Mouse (Mus musculus): ENCODE data around the gene Zbtb42. TPM values are rescaled to one million over a fixed set of nuclear protein-coding genes. Genes with fewer than 3 reads are reported as not detected.
A peak's percentile ranks its signal among the peaks of the same experiment; 100 is the strongest.

Zbtb42 gene
- polyA plus RNA-seq, 1 experiment from 2014 or later: 5.8 TPM

DNA sequence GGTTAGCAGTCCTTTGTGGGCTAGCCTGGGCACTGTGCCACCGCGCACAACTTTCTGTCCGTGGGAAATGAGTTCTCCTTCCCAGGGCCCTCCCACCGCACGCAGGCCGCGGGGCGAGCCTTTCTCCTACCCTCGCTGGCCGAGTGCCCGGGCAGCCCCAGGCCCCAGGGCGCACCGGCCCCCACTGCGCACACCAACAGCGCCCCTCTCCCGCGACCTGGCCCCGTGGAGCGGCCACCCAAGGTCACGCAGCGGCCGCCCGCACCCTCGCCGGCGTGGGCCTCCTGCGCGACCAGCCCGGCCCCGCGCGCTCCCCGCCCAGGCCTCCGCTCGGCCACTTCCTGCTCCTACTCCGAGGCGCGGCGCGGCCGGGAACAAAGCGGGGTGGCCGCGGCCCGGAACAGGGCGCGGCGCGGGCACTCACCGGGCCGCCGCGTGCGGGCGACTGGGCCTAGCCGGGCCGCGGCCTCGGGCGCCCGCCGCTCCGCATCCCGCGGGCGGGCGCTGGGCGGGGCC, 5.0 kb upstream of the Zbtb42 start:
- under 1% methylated on average over 60 of the region's 68 CpGs for WGBS

DNA sequence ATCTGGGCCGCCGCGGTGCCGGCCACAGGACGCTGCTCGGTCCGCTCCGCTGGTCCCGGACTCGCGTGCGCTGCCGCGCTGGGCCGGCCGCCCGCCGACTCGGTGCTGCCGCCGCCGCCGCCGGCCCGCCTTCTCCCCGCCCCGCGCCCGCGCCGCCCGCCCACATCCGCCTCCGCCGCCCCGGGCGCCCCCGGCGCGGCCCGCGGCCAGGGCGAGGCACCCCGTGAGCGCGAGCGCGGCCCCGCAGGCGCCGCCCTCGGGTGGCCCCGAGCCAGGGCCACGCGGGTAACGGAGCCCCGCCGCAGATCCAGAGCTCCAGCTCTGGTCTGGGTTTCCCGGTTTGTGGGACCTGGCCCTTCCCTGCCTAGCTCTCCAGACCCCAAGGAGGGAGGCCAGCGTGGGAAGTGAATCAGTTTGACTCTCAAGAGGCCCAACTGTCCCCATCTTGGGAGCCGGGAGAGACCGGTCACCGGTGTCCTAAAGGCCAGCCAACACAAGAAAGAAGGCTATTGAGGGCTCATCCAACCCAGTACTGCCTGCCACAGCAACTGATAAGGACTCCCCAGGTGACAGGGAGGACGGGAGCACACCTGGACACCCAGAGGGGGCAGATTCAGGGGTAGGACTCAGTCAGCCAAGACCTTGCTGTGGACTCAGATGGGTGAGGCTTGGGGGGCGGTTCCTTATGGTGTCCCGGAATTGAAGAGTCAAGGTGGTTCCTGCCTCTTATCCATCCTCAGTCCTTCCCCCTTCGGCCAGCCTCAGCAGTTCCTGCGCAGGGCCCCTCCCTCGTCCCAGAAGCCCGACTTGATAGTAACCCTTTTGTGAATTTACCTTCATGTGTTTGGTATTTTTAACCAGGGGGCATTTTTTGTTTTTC, 4.3 kb upstream of the Zbtb42 start, which contains the start of gene Akt1:
Gene Akt1, minus strand, starts transcription at position 753 of the 880 bp plus-strand sequence.
- peak; percentile 26; the same call in 1 of the 2 replicates for ATAC-seq (ENCODE audit: extremely low read depth, insufficient number of reproducible peaks, low FRiP score, low TSS enrichment)
- Histone ChIP-seq H3K27me3 (replicated peaks) (peaks cover 10% of the 10 kb centered on the region), H3K4me1 (peaks cover 70% of the 10 kb centered on the region), H3K9me3 (no peaks in the 10 kb centered on the region), H3K36me3 (peaks cover 25% of the 10 kb centered on the region), H3K4me3 (peak within 1 kb of the TSS; percentile 99), H3K9ac (peak within 1 kb of the TSS; percentile 100), H3K4me2 (peak within 1 kb of the TSS; percentile 94), H3K27ac (replicated peaks) (peak within 1 kb of the TSS; percentile 100)
- under 1% methylated on average over 38 of the region's 70 CpGs for WGBS

More for the DNA sequence above, 5.0 kb upstream of the Zbtb42 start:
- Histone ChIP-seq H3K27ac (replicated peaks) (peak overlapping the region; percentile 100), H3K4me1 (peaks cover 77% of the 10 kb centered on the region), H3K4me2 (peak overlapping the region; percentile 94), H3K36me3 (peaks cover 33% of the 10 kb centered on the region), H3K27me3 (replicated peaks) (peaks cover 7% of the 10 kb centered on the region; the same call in 1 of the 2 replicates), H3K4me3 (peak overlapping the region; percentile 99), H3K9me3 (no peaks in the 10 kb centered on the region), H3K9ac (peak overlapping the region; percentile 100)
- 0 out of 2 replicates have a peak, but pooled peaks have one; percentile 3 for ATAC-seq (ENCODE audit: extremely low read depth, insufficient number of reproducible peaks, low FRiP score, low TSS enrichment)

DNA sequence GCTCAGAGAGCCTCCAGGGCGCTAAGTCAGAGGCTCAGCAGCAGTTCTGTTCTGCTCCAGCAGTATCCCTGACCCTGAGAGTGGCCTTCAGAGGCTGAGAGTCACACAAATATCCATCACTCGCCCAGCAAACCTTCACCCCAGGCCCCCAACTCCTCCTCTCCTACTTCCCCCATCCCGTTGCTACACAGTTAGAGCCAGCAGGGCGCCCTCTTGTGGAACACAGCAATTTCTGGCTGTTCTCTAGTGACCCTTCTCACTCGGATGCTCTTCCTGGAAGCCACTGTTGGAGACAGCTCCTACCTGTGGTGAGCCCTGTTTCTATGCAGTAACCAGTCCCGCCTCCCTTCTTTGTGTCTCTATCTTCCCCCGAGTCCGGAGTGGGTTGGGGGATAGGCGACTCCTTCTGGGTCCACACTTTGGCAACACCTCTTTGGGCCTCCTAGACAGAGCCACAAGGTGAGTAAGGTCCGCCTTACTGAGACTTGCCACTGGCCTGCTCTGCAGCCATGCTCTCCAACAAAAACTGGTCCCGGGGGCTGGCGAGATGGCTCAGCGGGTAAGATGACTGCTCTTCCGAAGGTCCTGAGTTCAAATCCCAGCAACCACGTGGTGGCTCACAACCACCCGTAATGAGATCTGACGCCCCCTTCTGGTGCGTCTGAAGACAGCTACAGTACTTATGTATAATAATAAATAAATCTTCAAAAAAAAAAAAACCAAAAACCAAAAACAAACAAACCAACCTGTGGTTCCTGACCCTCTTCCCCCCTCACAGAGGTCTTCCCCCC, 3.2 kb upstream of the Zbtb42 start:
- H3K4me3 ChIP-seq: peak overlapping the region; percentile 99
- H3K9ac ChIP-seq: peak overlapping the region; percentile 100
- ATAC-seq (ENCODE audit: extremely low read depth, insufficient number of reproducible peaks, low FRiP score, low TSS enrichment): no peak
- peak overlapping the region; percentile 100 for H3K27ac ChIP-seq (replicated peaks)
- peaks cover 22% of the 10 kb centered on the region for H3K36me3 ChIP-seq
- no peaks in the 10 kb centered on the region for H3K9me3 ChIP-seq
- H3K4me1 ChIP-seq: peaks cover 66% of the 10 kb centered on the region
- H3K4me2 ChIP-seq: peak overlapping the region; percentile 94
- H3K27me3 ChIP-seq (replicated peaks): peaks cover 21% of the 10 kb centered on the region
- 15% methylated on average over 18 of the region's 18 CpGs for WGBS

DNA sequence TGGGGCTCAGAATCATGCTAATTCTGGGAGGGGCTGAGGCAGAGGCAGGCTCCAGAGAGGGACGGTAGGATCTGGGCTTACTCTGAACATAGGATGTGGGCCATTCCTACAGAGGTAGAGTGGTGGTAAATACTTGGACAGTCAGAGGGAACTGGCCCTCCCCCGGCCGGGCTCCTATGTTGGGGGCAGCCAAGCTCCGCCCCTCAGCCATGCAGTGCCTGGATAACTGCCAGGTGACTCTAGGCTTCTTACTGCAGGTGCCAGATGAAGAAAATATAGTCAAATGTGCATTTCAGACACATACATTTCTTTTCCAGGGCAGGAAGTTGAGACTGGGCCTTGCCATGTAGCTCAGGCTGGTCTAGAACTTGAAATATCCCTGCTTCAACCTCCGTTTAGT, 1.6 kb upstream of the Zbtb42 start:
- H3K4me2 ChIP-seq: no peak overlapping the region
- peaks cover 22% of the 10 kb centered on the region for H3K36me3 ChIP-seq
- H3K9me3 ChIP-seq: no peaks in the 10 kb centered on the region
- no peak for ATAC-seq (ENCODE audit: extremely low read depth, insufficient number of reproducible peaks, low FRiP score, low TSS enrichment)
- H3K27ac ChIP-seq (replicated peaks): no peak overlapping the region
- peaks cover 49% of the 10 kb centered on the region for H3K4me1 ChIP-seq
- peaks cover 36% of the 10 kb centered on the region for H3K27me3 ChIP-seq (replicated peaks)
- 60% methylated on average over 5 of the region's 5 CpGs for WGBS
- H3K9ac ChIP-seq: no peak overlapping the region
- no peak overlapping the region for H3K4me3 ChIP-seq

DNA sequence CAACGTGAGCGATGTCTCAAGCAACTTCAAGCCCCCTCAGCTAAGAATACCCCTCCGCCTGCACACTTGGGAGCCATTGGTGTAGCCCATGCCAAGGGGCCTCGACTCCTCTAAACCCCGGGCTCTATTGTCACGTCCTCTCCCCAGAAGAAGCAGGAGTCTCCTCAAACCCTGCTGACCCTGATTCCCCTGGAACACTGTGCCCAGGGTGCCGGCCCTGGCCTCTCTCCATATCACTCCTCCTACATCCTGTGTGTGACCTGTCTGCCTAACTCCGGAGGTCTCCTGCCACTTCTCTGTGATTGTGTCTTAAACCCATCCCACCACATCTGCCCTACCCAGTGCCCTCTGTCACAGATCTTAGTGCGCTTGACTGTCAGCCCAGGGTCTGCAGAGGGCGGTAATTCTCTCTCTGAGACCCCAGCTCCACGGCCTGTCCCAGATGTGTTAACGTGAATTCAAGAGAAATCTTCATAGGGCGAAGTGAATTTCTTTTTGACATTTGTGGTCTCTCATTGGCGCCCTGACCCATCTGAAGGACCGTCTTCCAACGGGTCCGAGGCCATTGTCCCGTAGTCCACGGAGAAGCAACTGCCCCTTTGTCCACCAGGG, 579 bp upstream of the Zbtb42 start:
- Histone ChIP-seq H3K4me3 (peak overlapping the region; percentile 76), H3K27ac (replicated peaks) (peak overlapping the region; percentile 74), H3K9ac (peak overlapping the region; percentile 87), H3K36me3 (peaks cover 24% of the 10 kb centered on the region), H3K4me1 (peaks cover 40% of the 10 kb centered on the region), H3K4me2 (peak overlapping the region; percentile 84), H3K9me3 (no peaks in the 10 kb centered on the region), H3K27me3 (replicated peaks) (peaks cover 36% of the 10 kb centered on the region)
- no peak for ATAC-seq (ENCODE audit: extremely low read depth, insufficient number of reproducible peaks, low FRiP score, low TSS enrichment)
- WGBS: 22% methylated on average over 19 of the region's 19 CpGs

DNA sequence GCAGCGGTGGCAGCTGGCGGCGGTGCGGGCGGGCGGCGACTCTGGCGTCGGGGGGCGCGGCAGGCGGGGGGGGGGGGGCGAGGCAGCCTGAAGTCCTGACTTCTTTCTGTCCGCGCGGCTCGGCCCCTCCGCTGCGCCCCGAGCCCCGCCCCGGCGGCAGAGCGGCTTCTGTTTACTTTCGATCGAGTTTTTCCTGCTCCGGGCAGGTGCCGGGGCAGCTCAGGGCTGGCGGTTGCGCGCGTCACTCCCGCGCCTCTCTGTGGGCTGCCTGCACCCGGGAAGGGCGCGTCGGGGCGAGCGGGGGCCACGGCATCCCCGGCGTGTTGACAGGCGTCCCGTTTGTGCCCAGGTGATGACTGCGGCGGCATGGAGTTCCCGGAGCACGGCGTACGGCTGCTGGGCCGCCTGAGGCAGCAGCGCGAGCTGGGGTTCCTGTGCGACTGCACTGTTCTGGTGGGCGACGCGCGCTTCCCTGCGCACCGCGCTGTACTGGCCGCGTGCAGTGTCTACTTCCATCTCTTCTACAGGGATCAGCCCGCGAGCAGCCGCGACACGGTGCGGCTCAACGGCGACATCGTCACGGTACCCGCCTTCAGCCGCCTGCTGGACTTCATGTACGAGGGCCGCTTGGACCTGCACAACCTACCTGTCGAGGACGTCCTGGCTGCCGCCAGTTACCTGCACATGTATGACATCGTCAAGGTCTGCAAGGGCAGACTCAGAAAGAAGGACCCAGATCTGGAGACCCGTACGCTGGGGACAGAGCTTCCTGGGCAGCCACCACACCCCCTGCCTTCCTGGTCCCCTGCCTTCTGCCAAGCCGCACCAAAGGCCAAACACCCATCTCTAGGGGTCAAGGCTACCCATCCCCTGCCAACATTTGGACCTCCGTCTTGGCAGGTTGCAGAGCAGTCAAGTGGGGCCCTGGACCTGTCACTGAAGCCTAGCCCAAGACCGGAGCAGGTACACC, 684 bp downstream of the Zbtb42 start:
- Histone ChIP-seq H3K4me2 (peak overlapping the region; percentile 84), H3K4me1 (peaks cover 39% of the 10 kb centered on the region), H3K27ac (replicated peaks) (peak overlapping the region; percentile 74), H3K4me3 (peak overlapping the region; percentile 76), H3K9ac (peak overlapping the region; percentile 87), H3K27me3 (replicated peaks) (peaks cover 36% of the 10 kb centered on the region), H3K36me3 (peaks cover 24% of the 10 kb centered on the region), H3K9me3 (no peaks in the 10 kb centered on the region)
- ATAC-seq (ENCODE audit: extremely low read depth, insufficient number of reproducible peaks, low FRiP score, low TSS enrichment): no peak
- 5% methylated on average over 77 of the region's 87 CpGs for WGBS

DNA sequence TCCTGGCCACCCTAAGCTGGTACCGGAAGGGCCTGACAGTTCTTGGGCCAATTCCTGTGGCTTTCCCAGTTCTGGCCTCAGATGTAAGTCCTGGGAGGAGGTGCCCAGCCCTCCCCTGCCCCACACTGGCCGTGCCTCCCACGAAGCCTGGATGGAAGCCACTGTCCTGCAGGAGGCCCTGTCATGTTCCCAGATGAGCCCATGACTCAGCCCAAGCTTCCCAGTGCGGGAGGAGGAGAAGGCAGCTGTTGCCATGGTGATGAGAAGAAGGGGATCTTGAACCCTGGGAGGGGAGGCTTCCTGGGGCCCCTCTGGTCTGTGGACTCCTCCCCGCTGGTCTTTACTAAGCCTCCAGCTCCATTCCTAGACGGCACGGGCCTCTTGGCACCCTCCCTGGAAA, 4.7 kb downstream of the Zbtb42 start:
- no peak for ATAC-seq (ENCODE audit: extremely low read depth, insufficient number of reproducible peaks, low FRiP score, low TSS enrichment)
- WGBS: 57% methylated on average over 7 of the region's 7 CpGs

DNA sequence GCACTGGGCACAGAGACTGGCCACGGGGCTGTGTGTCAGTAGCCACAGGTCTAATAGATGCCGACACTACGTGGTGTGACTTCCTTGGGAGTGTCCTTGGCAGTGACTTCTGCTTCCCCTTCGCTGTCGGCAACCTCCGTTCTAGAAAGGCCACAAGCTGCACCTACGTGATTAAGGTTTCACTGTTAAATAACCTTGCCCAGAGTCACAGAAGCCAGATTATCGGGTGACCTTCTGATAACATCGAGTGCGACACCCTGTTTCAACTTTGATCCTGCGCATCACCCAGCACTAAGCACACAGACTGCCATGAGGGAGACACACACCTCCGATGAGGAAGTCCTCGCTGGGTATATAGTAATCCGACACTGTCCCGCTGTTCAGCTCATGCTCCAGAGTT, 9.8 kb downstream of the Zbtb42 start:
- Histone ChIP-seq H3K9me3 (0 out of 2 replicates have a peak, but pooled peaks cover 4% of the 10 kb centered on the region), H3K27me3 (replicated peaks) (peaks cover 20% of the 10 kb centered on the region), H3K9ac (no peak overlapping the region), H3K27ac (replicated peaks) (no peak overlapping the region), H3K4me2 (peak overlapping the region; percentile 12; the same call in 1 of the 2 replicates), H3K36me3 (no peaks in the 10 kb centered on the region), H3K4me3 (no peak overlapping the region), H3K4me1 (peaks cover 18% of the 10 kb centered on the region)
- ATAC-seq (ENCODE audit: extremely low read depth, insufficient number of reproducible peaks, low FRiP score, low TSS enrichment): no peak
- WGBS: 45% methylated on average over 15 of the region's 15 CpGs

More for the DNA sequence above, 4.7 kb downstream of the Zbtb42 start:
- Histone ChIP-seq H3K4me3 (no peak overlapping the region), H3K9me3 (0 out of 2 replicates have a peak, but pooled peaks cover 4% of the 10 kb centered on the region), H3K27ac (replicated peaks) (no peak overlapping the region), H3K4me1 (peaks cover 10% of the 10 kb centered on the region), H3K4me2 (no peak overlapping the region), H3K36me3 (peaks cover 24% of the 10 kb centered on the region), H3K9ac (no peak overlapping the region), H3K27me3 (replicated peaks) (peaks cover 37% of the 10 kb centered on the region)

DNA sequence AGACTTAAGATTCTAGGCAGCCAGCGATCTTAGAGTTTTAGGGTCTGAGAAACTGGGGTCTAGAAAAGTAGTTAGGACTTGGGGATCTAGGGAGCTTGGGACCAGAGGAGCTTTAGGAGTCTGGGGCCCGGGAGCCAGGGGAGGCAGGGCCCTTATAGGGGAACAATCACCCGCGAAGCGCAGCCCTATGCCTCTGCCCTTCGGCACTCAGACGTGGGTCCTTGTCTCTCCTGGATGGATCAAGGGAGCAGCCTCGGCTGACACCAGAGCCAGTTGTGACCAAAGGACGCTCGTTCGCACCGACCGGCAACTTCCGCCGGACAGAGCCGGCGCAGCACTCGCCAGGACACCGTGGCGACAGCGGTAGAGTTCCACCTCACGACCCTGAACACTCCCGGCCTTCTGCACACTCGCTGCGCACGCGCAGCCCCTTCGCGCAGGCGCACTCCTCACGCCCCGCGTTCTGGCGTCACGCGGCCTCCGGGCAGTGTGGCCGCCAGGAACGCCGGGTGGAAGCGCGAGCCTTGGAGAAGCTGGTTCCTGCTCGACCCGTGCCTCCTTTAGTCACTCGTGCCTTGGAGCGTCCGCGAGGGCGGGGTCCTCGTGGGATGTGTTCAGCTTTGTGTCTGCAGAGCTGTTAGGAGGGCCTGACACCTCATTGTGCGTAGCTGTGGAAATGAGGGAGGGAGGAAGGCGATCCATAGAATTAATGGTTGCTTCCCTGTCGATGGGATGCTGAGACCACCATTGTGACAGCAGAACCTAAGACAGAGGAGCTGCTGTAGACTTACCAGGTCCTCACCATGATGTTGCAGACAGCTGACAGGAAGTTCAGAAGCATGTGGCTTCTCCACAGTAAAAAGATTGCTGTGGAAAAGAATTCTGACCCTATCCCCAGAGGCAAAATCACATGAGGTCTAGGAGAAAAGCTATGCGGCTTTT, 14.8 kb downstream of the Zbtb42 start:
- Histone ChIP-seq H3K9ac (peak overlapping the region; percentile 97), H3K9me3 (no peaks in the 10 kb centered on the region), H3K4me1 (peaks cover 22% of the 10 kb centered on the region), H3K36me3 (no peaks in the 10 kb centered on the region), H3K4me2 (peak overlapping the region; percentile 88), H3K27me3 (replicated peaks) (peaks cover 33% of the 10 kb centered on the region), H3K4me3 (peak overlapping the region; percentile 79), H3K27ac (replicated peaks) (peak overlapping the region; percentile 87)
- ATAC-seq (ENCODE audit: extremely low read depth, insufficient number of reproducible peaks, low FRiP score, low TSS enrichment): peak; percentile 83
- 2% methylated on average over 54 of the region's 54 CpGs for WGBS

All from heart, embryonic 13.5 days (tissue).